Mouse (Mus musculus) adrenal gland, postnatal 14 days (tissue): ENCODE data around the gene Sec63. TPM values are rescaled to one million over a fixed set of nuclear protein-coding genes. Genes with fewer than 3 reads are reported as not detected.

Experiments
- DNase-seq: peaks from one replicate; pipeline ENCODE4 v3.0.0; 2021; ENCODE audit warnings: mixed read lengths
- total RNA-seq: library from RNA; stranded (reverse); gene quantifications from 2 replicates; pipeline ENCODE4 v1.2.3, GENCODE M21; 2021

Sec63 gene
- total RNA-seq, 1 experiment from 2014 or later: 56.2 TPM

DNA sequence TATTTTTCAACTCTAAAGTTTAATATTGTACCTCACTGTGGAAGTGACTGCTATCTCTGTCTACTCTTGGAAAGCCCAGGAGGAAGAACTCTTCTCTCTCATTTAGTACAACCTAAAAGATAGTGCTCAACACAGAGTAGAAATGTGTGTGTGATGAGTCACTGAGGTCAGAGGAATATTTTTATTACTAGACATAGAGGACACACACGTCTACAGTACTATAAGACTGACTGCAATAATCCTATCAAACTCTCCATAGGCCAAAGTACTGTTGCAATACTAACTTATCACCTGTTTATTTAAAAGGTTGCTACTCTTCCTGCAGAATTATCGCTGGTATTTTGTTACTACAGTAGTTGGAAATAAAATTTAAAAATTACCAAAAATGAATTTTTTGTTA lies 68.7 kb downstream of the Sec63 start:
- no peak for DNase-seq

DNA sequence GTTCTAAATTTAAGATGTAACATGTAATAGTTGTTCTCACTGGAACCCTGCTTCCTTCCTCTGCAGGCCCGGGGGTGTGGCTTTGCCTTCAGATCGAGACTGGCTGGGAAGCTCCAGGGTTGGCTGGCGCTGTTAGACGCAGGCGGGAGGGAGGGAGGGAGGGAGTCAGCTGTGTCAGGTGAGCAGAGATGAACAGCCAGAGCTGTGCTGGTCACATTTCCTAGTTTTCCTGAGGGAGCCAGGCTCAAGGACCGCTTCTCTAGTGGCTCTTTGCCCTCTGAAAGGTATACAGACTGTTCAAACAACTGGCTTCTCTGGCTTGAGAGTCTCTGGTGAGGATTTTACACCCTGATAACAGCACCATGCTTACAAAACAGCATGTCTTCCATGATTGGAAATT lies 69.1 kb downstream of the Sec63 start:
- DNase-seq: no peak

DNA sequence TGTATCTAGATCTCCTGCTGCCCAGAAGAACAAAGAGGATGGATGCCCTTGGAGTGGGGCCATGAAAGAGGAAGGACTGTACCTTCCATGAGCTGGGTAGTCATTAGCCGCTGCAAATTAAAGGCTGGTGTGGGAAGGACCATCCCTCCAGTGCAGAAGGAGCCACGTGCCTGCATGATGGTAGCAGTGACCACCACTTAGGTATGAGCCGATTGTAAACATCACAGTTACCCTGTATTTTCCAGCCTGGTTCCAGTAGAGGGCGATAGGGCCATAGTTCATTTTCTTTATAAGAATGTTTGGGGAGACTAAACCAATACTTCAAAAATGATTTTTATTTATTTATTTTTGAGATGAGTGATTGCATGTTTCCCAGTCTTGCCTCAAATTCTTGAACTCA lies 71.4 kb downstream of the Sec63 start:
- no peak for DNase-seq

DNA sequence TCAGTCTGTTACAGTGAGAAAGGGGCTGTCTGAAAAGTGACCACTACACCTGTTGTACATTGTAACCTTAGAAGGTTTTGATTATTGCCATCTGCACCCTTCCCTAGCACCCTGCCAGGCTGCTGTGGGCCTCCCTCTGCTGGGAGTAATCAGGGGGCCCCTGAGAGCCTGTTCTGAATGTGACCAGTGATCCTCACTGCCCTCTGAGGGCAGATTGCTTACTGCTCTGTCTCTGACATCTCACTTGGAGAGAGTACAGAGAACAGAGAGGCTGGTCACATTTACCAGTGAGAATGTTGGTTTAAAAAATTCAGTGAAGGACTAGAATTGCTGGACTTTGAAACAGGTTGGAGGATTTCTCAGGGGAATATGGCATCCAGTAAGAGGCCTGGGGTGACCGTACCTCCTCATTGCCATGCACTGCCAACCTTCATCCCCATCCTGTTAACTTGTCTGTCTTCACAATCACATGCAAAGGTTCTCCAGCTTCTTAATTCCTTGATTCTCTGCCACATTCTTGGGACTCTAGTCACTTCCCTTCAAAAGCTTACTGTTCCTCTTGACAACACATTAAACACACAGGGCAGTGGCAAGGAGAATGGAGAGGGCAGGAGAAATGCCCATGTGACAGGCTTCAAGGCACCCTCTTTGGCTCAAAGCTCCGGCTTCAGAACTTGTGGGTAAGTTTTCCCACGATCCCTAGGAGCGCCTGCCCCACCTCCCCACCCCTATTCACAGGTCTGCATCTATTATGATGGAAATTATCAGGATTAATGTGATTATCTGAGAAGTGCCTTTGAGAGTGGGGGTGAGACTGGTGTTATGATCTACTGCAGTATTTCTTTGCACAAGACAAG lies 72.8 kb downstream of the Sec63 start:
- no peak for DNase-seq

DNA sequence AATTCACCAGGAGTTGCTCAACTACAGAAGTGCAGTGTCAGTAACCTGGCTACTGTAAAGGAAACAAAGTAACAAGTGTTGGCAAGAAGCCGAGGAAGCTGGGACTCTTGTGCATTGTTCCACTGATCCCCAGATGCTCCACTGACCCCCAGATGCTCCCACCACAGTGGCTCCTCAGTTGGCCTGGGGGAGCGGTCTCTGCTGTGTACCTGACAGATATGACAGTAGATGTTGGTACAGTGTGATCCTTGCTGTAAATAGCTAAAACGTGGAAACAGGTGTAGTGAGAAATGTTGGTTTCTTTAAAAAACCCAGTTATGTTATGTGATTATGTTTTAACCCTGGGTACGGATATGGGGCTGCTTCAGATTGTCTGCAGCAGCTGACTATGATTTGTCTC lies 76.8 kb downstream of the Sec63 start:
- DNase-seq: no peak

DNA sequence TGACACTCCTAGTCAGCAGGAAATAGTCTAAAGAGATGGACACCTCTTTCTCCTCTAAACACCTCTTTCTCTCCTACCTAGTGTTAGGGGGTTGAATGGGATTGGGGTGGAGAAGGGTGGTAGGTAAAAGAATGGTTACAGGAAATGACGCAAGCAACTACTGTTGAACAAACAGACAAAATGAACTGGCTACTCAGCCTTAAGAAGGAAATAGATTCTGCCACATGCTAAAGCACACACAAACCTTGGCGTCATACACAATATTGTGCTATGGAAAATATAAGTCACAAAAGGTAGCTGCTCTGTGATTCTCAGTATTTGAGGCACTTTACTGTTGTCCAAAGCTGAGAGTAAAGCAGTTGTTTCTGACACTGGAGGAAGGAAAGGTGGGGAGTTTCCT lies 77.4 kb downstream of the Sec63 start:
- DNase-seq: no peak

DNA sequence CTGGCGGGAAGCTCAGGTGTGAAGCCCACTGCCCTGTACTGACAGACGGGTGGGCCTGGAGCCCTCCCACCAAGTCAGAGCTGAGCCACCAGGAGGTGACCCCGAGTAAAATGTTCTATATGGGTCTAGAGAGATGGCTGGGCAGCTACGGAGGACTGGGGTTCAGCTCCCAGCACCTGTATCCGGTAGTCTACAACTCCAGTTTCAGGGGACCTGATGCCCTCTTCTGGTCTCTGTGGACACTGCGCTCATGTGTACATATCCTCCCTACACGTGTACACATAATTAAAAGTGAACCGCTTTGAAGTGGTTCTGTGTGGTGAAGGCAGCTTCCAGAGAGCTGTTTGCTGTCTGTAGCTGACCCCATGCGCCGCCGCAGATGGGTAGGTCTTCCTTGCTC lies 78.7 kb downstream of the Sec63 start:
- DNase-seq: no peak

DNA sequence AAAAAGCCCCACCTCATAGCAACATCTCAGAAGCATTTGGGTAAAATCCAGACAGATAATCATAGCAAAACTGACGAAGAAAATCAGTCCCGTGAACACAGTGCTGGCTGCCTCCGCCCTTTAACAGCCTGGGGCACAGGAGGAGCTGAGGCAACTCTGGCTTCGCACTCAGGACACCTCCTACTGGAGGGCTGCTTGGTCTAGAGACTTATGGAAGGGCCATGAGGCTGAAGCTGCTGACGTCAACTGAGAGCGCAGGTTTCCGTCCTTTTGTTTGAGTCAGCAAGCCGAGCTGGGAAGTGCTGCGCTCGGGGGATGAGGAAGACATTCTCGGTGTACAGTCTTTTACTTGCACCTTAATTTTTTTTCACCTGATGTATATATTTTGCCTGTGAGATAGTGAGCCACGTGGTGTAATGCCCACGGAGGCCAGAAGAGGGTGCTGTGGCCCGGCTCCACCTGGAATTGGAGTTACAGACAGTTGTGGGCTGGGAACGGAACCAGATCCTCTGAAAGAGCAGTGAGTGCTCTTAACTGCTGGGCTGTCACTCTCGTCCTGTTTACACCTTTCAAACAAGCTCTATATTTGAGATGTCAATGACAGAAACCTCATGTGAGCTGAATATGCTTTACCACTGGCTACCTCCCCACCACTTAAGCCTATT lies 80.4 kb downstream of the Sec63 start:
- no peak for DNase-seq

DNA sequence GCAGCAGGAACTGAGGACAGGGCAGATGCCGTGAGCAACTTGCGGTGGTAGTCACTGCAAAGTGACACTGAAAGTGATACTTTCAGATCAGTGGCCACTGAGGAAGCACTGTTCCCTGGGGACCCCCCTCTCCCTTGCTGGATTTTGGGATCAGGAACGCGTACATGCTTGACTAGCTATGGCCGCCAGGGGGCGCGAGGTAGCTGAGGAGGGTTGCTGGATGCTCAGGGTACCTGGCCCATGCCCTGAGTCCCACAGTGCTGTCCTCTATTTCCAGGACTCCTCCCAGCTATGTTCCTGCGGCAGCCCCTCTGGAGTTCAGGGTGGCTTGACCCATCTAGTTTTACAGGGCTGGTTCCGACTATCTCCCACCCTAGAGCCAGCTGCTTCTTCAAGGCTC lies 81.1 kb downstream of the Sec63 start:
- DNase-seq: peak; percentile 92

DNA sequence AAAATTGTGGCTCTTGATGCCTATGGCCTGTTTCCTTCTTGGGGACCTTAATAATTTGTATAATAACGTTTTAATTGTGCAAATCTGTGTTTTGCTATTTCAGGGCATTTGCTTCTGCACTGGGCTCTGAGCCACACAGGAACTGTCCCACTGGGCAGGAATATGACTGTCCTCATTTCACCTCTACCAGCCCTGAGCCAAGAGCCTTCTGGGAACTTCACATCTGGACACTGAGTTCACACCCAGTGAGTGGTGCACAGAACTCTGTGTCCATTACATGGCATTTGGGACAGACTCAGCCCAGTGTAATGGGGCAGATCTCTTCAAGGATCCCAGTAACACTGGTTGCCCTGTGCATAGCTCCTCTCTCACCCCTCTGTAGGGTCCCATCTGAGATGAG lies 82.1 kb downstream of the Sec63 start:
- peak; percentile 50 for DNase-seq

DNA sequence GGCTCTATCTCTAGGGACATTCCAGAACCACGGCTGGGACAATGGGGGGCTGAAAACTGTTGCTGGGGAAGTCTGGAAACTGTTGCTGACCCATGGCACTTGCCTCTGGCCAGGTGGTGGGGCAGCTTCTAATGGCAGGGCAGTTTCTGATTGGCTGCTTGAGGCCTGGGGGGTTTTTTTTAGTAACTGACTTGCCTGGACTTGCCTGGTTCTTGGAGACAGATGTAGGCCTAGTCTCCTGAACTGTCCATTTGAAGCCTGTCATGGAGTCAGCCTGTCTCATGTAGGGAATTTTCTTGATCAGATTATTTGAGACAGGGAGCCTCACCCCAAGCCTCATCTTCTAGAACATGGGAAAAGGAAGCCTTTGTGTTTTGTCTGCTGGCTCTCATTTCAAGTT lies 84.2 kb downstream of the Sec63 start:
- no peak for DNase-seq

DNA sequence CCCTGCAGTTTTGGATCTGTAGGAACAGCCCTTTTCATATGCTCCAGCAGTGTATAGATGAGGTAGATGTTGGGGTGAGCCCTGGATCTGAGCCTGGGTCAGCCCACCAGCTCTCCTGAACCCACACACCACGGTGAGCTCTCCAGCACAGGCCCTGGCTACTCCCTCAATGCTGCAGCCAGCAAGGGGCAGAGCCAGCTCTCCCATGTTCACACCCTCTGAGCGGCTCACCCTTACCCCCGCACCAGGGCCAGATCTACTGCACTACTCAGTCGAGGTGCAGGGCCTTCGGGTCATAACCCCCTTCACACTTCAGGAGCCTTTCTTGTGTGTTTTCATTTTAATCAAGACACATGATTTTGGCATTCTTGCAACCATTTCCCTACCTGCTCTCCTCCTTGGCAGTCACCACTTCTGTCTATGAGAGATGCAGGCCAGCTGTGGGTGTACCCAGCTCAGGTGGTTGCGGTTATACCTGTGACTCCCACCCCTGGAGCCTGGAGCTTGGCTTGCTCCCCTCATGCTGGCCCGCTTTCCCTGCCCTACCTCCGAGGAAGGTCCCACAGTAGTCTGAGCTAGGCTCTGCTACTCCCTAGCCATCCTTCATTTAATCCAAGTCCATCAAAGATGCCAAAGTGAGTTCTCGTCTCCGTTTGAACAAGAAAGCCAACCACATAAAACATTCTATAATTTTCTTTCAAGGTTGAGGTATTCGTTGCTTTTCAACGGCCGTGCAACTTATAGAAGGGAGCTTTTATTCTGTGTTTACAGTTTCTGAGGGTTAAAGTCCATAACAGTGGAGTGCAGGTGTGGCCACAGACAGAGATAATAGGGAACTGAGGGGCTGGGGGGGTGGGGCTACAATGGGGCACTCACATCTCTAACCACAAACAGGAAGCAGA lies 87.1 kb downstream of the Sec63 start:
- DNase-seq: no peak

DNA sequence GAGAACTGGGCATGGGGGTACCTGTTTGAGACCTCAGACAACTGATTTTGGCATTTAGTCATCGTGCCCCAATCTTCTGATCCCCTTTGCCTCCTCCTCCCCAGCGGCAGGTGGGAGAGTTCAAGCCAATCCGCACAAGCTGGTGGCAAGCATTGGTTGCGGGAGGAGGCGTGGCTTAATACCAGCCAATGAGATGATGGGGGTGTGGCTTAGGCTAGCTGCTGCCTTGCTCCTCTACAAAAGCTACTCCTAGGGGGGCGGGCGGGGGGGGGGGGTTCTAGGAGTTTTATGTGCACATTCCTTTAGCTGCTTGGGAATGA lies 87.7 kb downstream of the Sec63 start:
- DNase-seq: no peak

DNA sequence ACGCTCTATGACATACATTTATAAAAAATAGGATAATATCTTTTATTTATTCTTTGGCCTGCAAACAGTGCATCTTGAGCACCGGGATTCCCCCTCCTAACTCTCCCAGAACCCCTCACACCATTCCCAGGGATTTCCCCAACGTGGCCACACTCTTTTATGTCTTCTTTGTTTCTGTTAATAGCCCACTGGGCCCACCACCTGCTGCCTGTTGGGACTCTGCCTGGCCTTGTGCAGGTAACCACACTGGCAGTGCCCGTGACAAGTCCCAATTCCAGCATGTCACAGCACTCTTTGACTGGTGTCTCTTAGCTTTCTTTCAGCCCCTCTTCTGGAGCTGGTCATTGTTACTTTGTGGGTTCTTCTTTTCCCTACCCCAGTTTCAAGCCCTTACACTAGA lies 93.5 kb downstream of the Sec63 start:
- no peak for DNase-seq

DNA sequence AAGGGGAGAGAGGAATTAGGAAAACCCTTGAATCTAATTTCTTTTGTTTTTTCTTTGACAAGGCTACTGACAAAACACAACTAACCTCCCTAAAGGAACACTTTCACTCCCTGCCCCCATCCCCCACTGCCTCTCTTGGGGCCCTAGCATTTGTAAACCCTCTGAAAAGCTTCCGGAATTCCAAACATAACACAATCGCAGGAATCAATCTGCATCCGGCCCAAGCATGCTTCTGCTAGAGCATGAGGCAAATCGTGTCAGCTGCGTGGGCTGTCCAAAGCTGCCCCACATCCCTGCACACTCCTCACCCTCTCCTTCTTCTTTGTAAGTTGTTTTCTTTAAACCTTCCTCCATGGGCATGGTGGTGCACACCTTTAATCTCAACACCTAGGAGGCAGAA lies 94.0 kb downstream of the Sec63 start:
- no peak for DNase-seq

DNA sequence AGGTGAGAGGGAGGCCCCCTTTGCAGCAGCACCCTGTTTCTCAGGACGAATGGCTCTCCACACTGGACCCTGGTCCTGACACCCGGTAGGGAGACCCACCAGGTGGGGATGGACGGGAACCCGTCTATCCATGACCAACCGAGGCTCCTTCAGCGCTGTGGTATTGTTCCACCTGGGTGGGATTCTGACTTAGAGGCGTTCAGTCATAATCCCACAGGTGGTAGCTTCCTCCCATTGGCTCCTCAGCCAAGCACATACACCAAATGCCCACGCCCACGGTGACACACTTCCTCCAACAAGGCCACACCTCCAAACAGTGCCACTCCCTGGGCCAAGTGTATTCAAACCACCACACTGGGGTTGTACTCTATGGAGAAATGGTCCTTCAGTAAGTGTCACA lies 95.3 kb downstream of the Sec63 start:
- no peak for DNase-seq

DNA sequence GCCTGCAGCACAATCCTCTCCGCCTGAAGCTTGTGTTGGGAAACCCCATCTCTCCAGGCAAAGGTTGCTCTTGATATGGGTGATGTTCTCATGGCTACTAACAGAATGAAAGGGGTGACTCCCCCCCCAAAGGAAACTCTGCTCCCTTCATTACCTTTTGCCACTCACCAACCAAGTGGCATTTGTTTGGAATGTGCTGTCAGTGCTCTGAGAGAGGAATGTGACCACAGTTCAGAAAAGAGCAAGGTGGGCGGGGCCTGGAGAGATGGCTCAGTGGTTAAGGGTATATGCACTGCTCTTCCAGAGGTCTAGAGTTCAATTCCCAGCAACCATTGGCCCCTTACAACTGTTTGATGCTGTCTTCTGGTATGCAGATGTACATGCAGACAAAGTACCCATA lies 95.7 kb downstream of the Sec63 start:
- no peak for DNase-seq

DNA sequence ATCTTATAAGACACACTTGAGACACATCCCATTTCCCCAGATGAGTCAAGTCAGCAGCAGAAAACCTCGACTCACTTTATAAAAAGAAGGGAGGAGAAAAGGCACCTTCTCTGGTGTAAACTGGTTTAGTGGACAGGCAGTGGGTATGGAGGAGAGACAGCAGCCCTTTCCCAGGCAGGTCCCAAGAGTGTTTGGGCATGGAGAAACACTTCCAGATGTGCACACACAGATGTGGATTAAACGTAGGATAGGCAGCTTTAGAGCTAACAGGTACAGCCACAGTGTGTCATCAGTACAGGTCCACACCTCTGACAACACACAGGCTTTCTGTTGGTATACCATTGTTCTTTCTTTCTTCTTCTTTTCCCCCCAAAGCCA lies 98.5 kb downstream of the Sec63 start:
- no peak for DNase-seq

DNA sequence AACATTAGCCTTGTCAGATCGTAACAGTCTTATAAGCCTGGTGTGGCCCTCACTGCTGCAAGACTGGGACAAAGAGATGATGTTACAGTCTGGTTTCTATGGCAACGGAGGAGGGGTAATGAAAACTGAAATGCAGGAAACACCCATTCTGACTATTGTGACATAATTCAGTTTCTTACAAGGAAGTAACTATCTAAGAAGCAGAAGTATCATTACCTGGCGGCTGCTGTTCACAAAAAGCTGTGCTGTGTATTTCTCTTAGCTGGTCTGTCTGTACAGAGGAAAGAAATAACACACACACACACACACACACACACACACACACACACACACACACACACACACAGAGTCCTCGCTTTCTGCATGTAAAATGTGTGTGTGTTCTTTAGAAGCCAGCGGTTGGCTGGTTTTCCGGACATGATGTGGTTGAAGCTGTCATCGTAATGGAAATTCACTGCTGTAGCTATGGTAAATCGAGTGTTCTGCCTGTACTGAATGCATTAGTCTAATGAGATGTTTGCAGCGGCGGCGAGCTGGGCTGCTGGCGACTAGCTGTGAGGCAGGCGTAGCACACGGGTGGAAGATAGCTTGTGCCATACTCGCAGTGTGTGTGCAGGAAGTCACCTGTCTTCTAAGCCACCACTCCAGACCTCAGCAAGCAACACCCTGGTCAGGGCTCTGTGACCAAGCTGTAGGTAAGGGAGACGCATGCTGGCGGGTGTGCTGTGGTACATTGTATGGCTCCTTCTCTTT lies 99.0 kb downstream of the Sec63 start, which contains the start of gene Scml4:
Gene Scml4, plus strand, starts transcription at position 212 of the 753 bp plus-strand sequence.
- DNase-seq: peak; percentile 44

DNA sequence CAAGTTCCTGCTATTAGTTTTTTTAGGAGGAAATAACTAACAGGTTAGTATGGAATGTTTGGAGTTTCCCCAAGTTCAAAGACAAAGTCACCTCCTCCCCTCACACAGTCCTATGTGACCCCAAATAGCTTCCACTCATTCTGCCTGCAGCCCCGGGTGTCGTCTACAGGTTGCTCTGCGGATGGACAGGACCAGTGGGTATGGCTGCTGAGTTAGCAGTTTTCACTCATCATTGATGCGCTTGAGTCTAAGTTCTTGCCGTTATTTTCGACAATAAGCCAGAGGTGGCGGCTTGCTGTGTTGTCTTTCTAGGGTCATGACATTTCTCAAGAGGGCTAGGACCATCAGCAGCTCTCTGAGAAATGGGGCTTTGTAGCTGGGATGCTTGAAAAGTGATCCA lies 100.2 kb downstream of the Sec63 start:
- DNase-seq: no peak

DNA sequence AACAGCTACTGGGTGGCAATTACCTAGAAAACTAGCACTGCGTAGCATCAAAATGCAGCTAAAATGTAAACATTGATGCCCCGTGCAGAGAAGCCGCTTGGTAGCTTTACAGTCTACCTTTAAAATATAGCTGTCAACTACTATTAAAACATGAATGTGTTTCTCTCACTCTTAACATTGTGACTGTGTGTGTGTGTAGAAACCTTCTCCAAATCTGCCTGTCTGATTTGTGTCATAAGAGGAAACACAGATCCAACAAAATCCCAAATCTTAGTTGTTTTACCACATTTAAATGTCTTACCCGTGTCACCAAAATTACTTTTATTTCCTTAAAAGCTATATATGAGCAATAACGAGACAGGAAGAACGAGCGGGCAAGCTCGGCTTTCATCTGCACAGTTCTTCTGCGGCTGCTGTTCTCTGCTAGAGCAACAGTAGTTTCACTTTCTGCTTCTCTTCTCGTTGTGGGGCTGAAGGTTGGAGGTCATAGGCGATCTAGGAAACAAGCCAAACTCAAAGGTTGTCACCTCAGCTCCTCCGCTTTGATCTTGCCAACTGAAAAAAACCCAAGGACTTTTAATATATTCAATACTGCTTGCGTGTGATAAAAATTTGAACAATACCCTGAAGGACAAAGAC lies 100.9 kb downstream of the Sec63 start:
- DNase-seq: peak; percentile 77

DNA sequence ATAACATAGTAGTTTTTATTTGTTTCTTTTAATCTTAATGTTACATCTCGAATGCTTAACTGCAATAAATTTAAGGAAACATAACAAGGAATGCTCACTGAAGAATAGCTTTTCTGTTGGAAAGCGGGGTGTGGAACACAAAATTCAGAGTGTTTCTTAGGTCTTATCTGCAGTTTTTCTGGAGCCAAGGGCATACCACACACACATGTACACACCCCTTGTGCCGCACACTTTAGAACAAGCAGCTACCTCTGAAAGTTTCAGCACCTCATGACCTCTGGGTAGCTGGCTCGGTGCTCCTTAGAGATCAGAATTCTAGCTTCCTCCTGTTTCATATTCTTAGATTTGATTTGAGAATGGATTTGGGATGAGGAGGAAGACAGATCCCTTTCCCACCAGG lies 101.5 kb downstream of the Sec63 start:
- DNase-seq: no peak
